Mouse (Mus musculus): ENCODE measurements at regions not wholly inside any gene's neighbourhood (a gene's known extent, or its start where the extent isn't known, plus 50 kb on each side); places are given as distances from the start of the nearest gene placed in this dataset.

GRCm38 (mm10) chr12:94015946-94016345 is 1676.1 kb upstream of the Flrt2 start:
- TF ChIP-seq POLR2A (IDR thresholded peaks at IDR 0.05; ENCODE audit: borderline replicate concordance, insufficient read depth, low read length) = no peak
- TF ChIP-seq CTCF (IDR thresholded peaks at IDR 0.05; ENCODE audit: borderline replicate concordance, insufficient read depth, low read depth, low read length) = no peak

Measured in cerebellum, adult 2 months (tissue).